Mouse (Mus musculus) spleen, postnatal 36 days (tissue): ENCODE measurements around the gene Zfp445.
"Not testable (repeated sequence)": the region's sequence is repeated elsewhere in the genome, so short reads cannot be mapped to it uniquely, and the experiment has no call there.

Experiments used
- DNase-seq, 2 experiments: peaks; one replicate each; pipeline ENCODE4 v3.0.0; 2022; ENCODE audit warnings: low spot score in 2 of 2, mixed read lengths in 1 of 2

Zfp445 gene

DNA sequence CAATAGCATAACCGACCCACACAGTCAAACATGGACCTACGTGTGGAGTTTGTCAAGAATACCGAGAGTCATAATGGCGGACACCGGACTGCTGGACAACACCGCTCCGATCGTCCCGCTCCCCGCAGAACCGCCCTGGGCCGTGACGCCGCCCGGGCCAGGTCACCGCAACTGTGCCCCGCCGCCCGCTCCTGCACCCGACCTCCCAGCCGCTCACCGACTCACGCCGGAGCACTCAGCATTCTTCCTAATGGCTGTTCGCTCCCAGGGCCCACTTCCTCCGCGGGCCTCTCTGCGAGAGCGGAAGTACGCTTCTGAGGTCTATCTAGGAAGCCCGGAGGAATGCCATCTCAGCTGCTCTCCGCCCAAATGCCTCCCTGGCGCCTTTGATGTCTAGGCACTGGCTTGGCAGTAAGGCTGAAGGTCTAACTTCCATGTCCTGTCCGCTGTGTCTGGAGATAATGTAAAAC is at the start of gene Zfp445:
TSS of gene Zfp445 (minus strand) at position 310 of the 470 bp plus-strand sequence.
- peak; percentile 77 to 79 for DNase-seq

DNA sequence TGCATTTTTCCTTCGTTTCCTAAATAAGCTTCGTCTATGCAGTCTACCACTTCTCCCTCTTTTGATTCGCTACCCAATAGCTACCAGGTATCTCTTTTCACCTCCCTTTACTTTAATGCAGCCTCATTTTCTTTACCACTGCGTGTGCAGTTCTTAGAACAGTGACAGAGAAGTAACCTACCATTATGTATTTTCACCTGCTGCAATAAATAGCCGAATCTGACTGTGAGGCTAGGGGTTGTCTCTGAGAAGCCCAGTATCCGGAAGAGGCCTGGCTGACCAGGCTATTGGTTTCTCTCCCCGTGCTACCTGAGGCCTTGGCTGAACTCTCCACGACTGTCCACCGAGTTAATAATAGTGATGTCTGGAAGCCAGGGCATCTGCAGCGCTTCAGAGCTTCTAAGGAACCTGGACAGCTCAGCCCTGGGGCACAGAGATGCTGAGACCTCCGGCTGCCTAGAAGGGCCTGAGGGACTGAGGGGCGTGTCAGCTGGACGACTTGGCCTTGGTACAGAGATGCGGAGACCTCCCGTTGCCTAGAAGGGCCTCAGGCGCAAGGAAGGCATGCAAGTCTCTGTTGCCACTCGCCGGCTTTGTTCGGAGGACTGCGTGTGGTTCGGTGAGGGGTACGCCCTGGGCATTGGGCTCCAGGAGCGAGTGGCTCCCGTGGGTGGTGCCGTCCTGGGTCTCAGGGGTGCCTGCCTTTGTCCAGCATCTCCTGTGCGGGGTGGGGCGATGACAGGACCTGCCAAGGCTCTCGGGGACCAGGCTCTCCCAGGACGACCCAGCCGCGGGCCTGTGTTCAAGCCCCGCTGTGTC is 37.1 kb upstream of the Zfp445 start:
- DNase-seq, result no peak

DNA sequence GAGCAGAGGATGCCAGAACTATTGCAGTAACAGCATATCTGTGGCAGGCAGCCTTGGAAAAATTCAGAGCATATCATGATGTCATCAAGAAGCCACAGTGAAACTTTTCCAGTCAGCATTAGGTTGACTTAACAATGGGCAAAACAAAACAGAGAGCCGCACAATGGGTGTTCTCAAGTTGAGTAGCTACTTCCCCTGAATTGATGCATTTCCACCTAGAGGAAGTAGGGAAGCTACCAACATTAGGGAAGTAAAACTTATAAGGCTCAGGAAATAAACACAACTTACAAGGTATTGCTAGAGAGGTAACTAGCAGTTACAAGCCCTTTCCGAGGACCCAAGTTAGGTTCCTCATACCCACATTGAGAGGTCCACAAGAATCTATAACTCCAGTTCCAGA is 35.2 kb upstream of the Zfp445 start:
- no peak for DNase-seq

DNA sequence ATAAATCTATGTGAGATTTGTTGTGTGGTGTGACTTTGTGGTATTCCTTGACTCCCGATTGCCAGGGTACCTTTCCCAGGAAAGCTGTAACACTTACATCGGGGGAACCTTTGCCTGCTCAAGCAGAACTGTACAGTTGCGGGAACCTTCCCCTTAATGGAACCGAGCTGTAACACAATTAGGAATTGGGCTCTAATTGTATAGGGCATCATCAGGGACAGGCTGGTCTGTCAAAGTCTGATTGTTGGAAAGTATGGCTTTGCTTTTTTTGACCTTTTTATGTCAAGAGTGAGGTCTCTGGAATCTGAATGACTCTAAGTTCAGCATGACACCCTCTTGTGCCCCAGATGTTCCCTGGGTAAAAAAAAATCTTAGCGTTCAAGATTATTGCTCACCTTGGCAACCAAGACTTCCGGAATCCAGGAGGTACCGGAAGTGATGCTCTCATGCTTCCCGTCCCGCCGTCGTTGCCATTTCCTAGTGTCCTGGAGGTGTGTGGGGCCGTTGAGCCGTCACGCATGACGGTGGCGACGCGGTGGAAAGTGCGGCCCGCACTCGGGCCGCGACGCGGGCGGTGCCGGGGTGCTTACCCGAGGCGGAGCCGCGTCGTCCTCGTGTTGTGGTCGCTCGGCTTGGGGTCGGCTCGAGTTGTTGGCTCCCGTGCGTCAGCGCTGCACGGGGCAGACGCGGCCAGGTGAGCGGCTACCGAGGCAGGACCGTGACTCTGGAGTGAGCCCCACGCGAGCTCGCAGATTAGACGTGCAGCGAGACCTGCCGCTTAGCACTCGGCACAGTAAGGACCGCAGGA is 20.8 kb upstream of the Zfp445 start:
- peak; percentile 56 to 59 for DNase-seq

DNA sequence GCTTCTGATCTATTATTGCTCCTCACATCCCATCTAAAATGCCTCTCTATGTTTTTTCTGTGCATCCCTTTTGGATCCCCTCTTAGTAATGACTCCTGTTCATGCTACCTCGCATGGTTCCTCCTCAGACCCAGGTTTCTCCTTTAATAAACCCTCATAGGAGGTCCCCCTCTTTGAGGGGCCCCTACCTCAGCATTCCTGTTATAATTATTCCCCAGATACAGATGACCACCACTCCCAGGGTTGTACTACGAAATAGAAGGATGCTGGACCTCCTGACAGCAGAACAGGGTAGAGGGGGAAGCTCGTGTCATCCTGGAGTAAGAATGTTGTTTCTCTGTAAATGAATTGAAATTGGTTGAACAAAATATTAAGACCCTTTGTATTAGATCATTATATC is 19.6 kb upstream of the Zfp445 start, which contains the start of gene Zkscan7:
TSS of gene Zkscan7 (plus strand) at position 301 of the 400 bp plus-strand sequence.
- DNase-seq, result no peak

DNA sequence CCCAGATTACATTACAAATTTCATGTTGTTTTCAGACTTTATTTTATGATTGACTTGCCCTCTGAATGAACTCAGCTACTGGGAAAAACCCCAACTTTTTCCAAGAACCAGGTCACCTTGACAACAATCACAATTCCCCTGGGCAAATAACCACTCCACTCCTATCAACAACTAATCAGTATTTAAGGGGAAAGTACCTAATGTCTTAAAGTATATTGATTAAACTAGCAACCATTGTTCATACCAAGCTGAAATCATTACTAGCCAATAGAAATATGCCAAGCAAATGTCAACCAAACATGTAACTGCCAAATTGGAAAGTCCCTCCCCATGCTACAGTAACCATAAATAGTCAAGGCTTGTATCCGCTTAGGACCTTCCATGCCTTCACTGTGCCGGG is 9.3 kb upstream of the Zfp445 start:
- DNase-seq, result no peak

DNA sequence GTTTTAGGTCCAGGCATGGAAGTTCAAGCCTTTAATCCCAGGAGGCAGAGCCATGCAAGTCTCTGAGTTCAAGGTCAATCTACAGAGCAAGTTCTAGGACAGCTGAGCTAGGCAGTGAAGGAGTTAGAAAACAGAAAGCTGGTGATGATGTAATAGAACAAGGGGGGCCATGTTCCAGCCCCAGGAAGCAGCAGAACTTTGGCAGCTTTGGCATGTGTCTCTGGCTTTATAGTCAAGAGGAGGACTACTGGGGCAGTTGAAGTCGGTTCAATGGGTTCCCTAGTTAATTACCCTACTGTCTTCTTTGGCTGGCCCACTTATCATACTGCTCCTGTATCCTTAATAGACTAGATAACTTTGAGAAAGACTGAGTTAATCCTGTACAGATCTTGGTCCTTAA is 8.8 kb upstream of the Zfp445 start:
- DNase-seq, result no peak

DNA sequence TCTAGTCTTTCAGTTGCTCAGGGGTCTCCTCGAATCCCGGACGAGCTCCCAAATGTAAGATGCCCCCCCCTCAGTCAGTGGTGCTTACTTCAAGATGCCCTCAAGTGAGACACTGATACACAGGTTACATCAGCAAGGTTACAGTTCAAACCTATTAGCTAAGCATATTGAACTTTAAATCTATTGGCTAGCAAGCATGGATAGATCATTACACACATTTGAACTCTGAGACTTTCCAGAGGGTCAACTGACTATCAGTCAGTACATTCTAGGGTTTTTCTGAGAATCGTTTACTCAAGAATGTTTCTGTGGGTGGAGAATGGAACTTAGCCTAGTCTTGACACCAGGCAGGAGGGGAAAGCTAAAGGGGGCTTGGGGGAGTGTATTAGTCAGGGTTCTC is 6.8 kb upstream of the Zfp445 start:
- no peak for DNase-seq

DNA sequence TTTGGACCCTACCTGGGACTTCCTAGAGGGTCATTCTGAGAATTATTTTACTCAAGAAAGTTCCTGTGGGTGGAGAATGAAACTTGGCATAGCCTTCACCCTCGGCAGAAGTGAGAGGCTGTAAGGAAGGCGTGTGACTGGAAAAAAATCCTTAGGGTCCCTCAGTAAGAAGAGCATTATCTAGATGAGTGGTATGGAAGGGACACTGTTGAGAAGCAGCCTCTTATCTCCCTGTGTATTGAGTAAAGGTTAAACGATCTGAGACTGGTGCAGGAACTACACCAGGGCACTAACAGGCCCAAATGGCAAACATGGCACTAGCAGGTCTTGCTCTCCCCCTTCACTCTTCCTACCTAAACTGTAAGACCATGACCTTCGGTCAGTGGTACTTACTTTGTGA is 386 bp upstream of the Zfp445 start:
- no peak for DNase-seq

DNA sequence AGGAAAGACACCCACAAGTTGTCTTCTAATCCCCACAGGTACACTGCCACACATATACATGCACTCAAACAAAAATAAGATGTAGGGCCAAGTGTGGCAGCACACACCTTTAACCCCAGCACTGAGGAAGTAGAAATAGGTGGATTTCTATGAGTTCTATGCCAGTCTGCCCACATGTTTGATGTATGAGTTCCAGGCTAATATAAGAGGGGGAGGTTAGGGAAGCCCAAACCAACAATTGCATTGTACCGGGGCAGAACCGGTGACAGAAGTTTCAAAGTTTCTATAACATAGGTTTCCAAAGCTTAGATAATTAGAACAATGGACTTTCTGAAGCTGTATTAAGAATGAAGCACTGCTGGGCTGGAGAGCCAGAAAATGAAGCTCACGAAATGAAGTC is 958 bp downstream of the Zfp445 start:
- no peak for DNase-seq

DNA sequence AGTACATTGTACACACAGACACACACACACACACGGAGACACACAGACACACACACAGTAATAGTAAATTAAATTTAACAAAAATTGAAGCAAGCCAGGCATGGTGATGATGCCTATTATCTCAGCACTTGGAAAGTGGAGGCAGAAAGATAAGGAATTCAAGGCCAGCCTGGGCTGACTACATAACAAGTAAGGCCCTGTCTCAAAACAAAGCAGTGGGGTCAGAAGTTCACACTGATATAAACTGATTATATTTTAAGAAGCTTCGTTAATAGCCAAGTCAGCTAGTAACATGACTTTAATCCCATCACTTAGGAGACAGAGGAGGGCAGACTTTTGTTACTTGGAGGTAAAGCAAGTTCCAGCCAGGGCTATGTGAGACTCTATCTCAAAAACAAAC is 2.1 kb downstream of the Zfp445 start:
- no peak for DNase-seq

DNA sequence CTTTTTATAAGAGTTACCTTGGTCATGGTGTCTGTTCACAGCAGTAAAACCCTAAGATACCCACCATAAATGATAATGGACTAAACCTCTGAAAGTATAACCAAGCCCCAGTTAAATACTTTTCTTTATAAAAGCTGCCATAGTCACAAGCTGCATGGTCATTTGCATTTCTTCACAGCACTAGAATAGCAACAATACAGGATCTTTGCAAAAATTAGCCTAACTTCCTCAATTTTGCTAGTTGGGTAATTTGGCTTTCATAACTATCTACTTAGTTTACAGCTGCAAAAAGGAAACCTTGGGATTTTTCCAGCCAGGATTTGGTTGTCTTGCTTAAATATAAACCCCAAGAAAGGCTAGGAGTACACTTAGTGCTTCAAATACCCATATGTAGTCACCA is 5.1 kb downstream of the Zfp445 start:
- no peak for DNase-seq

DNA sequence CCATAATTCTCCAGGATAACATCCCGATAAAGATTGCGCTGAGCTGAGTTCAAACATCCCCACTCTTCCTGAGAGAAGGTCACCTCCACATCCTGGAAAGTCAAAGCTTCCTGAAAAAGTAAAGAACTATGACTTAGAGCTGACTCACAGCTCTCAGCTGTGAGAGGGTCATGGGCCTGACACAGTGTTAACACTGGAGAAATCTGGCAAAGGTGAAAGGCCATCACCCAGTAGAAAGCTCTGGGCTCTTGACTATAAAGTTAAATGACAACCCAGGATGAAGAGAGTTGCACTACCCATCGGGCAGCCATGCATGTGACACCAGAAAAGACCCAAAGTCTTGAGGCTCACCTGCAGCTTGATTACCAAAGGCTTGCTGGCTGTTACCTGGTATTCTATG is 9.1 kb downstream of the Zfp445 start:
- no peak for DNase-seq

DNA sequence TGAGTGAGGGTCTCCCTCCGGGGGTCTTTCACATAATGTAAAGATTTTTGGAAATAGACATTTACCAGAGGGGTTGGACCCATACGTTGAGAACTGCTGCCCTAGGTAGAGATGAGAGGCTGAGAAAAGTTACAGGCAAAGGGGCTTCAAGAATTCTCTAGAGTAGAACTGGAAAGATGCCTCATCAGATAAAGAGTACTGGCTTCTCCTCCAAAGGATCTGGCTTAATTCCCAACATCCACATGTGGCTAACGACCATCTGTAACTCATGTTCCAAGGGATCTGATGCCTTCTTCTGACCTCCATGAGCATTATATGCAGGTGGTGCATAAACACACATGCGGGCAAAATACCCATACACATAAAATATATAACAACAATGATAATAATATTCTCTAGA is 10.2 kb downstream of the Zfp445 start:
- no peak for DNase-seq

DNA sequence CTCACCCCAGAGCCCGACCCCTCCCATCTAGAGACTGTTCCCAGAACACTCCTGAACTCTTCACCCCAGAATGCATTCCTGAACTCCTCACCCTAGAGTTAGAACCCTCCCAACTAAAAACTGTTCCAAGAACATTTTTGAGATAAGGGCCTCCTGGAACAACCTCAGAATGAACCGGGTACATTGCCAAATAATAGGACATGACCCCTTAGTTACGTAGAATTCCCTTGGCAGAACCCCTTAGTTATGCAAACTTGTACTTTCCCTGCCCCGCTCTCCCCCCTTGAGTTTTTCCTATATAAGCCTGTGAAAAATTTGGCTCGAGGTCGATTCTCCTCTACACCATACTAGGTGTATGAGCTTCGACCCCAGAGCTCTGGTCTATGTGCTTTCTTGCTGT is 10.7 kb downstream of the Zfp445 start:
- not testable (repeated sequence) for DNase-seq

DNA sequence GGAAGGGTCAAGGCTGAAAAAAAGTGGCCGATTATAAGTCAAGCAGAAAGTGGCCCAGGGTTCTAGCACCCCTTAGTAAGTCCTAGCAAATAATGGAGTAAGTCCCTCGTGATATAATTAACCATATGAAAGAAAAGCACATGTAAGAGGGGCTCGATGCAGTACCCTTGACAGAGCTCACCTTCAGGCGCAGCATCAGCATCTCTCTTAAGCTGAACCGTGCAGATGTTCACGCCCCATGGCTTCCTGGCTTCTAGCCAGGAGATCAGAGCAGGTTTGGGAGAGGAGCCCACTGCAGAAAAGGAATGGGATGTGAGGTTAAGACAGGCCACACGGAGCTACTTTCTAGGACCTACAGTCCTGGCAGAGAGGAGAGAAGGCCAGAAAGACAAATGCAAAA is 11.3 kb downstream of the Zfp445 start:
- DNase-seq, result no peak

DNA sequence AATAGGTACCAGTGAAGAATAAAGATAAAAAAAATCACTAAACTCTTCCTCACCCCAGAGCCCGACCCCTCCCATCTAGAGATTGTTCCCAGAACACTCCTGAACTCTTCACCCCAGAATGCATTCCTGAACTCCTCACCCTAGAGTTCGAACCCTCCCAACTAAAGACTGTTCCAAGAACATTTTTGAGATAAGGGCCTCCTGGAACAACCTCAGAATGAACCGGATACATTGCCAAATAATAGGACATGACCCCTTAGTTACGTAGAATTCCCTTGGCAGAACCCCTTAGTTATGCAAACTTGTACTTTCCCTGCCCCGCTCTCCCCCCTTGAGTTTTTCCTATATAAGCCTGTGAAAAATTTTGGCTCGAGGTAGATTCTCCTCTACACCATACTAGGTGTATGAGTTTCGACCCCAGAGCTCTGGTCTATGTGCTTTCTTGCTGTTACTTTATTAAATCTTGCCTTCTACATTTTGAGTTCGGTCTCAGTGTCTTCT is 17.9 kb downstream of the Zfp445 start:
- DNase-seq, result not testable (repeated sequence)

DNA sequence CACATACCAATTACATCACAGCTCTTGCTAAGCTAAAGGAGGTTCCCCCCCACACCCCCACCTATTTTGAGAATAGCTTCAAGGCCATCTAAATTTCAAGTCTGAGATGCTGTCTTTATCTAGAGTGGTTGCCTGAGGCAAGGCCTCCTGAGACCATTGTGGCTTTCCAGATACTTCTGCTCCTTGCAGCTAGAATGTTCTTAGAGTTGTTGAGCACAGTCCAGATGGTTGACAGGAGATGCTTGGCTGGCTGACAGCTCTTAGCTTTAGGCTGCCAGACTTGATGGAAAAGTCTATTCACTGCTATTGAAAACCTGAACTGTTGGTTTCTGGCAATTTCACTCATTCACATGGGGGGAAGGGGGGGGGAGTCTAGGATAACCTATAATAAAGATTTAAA is 19.6 kb downstream of the Zfp445 start:
- DNase-seq, result no peak

DNA sequence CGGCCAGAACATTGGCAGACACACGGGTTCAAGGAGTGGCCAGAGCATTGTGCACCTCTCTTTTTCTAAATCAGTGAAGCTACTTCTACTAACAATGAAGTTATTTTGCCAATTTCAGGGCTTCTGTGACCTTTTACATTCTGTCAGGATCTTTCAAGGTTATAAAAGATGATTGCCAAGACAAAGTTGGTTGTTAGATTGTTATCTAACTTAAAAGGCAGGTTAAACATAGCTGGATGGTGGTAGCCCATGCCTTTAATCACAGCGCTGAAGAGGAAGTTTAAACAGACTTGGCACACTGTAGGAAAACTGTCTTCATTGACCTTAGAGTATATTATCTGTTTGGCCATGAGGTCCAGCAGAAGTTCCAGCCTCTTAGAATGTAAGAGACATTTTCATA is 20.2 kb downstream of the Zfp445 start:
- no peak for DNase-seq

DNA sequence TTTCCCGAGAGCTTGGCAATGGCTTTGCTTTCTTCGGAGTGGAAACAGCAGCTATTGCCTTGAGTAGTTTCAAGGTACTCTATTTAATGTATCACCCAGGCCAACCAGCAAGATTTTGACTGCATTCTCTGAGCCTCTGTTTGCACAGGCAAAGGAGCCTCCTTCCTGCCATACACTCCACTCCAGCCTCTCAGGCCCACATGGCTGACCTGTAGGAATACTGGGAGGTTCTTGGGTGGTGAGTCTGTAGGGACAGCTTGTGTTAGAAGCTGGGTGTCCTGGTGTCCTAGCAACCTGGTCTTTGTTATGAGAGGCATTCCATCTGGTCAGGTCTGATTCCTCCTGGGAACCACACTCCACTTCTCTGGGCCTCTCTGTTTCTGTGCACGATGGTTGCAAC is 22.0 kb downstream of the Zfp445 start, which contains the start of gene Gm35549:
TSS of gene Gm35549 (minus strand) at position 276 of the 400 bp plus-strand sequence.
- DNase-seq, result no peak

DNA sequence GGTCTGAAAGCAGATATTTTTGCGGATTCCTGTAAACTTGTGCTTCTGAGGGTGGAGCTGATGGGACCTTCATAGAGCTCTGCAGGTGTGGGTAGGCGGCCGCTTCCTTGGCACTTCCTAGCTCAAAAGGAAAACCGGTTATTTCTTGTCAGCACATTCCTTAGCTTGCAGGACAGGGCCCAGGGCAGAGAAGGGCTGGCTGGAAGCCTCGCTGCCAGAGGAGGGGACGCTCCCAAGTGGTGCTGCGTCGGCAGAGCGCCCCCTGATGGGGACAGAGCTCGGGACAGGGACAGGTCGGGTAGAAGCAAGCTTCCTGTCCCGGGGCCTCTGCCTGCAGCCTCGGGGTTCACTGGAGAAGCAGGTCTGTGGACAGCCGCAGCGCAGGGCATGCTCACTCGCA is 28.1 kb downstream of the Zfp445 start:
- peak in 1 of 2 experiments; percentile 10 for DNase-seq

DNA sequence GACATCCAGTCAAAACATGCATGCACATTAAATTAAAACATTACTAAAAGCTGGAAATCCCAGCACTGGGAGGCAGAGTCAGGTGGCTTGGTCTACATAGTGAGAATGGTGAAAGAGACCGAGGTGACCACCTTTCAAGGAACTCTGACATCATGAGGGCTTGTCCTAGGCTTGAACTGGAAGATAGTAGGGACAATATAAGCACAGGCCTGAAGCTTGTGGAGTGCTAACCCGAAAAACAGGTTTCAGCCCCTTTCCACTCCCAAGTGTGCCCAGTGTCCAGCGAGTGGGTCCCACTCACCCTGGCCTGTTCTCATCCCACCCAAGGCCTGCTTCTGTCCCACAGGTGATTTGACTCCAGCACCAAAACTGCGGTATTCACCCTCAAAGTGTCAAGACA is 28.6 kb downstream of the Zfp445 start:
- no peak for DNase-seq

DNA sequence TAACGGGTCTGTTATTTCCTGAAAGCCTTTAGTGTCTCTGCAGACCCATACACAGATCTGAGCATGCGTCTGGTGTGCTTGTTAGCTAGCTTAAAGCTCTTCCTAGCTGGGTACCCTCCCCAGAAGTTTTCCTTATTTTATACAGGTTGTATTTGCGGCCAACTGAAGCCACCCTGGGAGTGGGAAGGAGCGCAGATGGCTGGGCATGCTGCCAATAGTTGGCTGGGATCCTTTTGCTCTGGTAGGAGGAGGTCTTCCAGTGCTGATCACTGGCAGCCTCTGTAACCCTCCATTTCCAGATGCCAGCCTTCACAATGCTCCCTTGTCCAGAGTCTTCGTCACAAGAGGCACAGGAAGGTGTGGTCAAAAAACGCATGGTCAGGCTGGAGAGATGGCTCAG is 29.0 kb downstream of the Zfp445 start:
- DNase-seq, result no peak
